Mouse (Mus musculus) forebrain, embryonic 13.5 days (tissue): ENCODE measurements around the gene Gm45015. TPM values are rescaled to one million over a fixed set of nuclear protein-coding genes. Genes with fewer than 3 reads are reported as not detected.
"Not testable (repeated sequence)": the region's sequence is repeated elsewhere in the genome, so short reads cannot be mapped to it uniquely, and the experiment has no call there.

Experiments used
- ATAC-seq: fragments of 200-750 bp; cut with Nextera tagmentation; 2 replicates; pipeline ENCODE4 v1.8.0; 2017
- H3K27ac ChIP-seq: fragments of 300-500 bp; sonication (generic); 2 replicates; pipeline ENCODE4 v1.5.1; 2015; ENCODE audit warnings: inconsistent platforms, mild to moderate bottlenecking, moderate library complexity
- H3K27me3 ChIP-seq: fragments of 300-500 bp; sonication (generic); 2 replicates; pipeline ENCODE4 v1.6.1; 2015; ENCODE audit warnings: mild to moderate bottlenecking, inconsistent platforms
- H3K36me3 ChIP-seq: fragments of 300-500 bp; sonication (generic); 2 replicates; pipeline ENCODE4 v1.6.1; 2015; ENCODE audit warnings: mild to moderate bottlenecking, inconsistent platforms; ENCODE audit not compliant: poor library complexity, severe bottlenecking
- H3K4me1 ChIP-seq: fragments of 300-500 bp; sonication (generic); 2 replicates; pipeline ENCODE4 v1.6.1; 2015; ENCODE audit warnings: inconsistent platforms
- H3K4me2 ChIP-seq: fragments of 300-500 bp; sonication (generic); 2 replicates; pipeline ENCODE4 v1.6.1; 2015; ENCODE audit warnings: inconsistent platforms, mild to moderate bottlenecking, moderate library complexity
- H3K4me3 ChIP-seq: fragments of 300-500 bp; sonication (generic); 2 replicates; pipeline ENCODE4 v1.5.1; 2015; ENCODE audit warnings: mild to moderate bottlenecking, inconsistent platforms
- H3K9ac ChIP-seq: fragments of 300-500 bp; sonication (generic); 2 replicates; pipeline ENCODE4 v1.6.1; 2015; ENCODE audit warnings: mild to moderate bottlenecking, inconsistent platforms
- H3K9me3 ChIP-seq: fragments of 300-500 bp; sonication (generic); replicated peaks from 2 replicates; pipeline ENCODE4 v1.6.1; 2016; ENCODE audit warnings: inconsistent platforms
- WGBS: fragments of 180-500 bp; shearing (Covaris S2); methylation state at CpG from one replicate; pipeline ENCODE4 v1.1.7; 2015; 5-methylcytosine and 5-hydroxymethylcytosine counted together
- polyA plus RNA-seq: library from polyadenylated mRNA; unstranded; fragments of >200 nt; fragmentation: Nextera tagmentation; extraction: Ambion mirVana; gene quantifications from 2 replicates; pipeline ENCODE4 v1.2.1, GENCODE M21; 2015

Gm45015 gene
- polyA plus RNA-seq, 1 experiment from 2014 or later, result not detected

DNA sequence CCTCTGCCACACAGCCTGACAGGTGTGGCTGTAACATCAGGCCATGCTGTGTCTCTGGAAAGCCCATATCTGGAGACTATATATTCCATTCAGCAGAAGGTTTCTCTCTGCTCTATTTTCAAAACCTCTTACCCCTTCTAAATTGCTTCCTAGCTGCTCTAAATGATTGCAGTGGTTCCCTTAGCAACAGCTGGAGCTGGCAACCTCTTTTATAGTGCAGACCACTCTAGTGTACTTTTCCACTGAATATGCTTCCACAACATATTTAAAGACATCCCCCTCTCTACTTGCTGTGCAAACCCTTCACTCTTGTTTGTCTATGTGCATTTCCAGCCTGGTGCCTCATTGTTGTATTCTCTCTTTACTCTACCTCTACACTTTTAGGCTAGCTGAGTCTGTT lies 3.1 kb downstream of the Gm45015 start:
- ATAC-seq, result no peak
- no peaks in the 10 kb centered on the region for H3K4me1 ChIP-seq
- H3K9me3 ChIP-seq, result no peaks in the 10 kb centered on the region

DNA sequence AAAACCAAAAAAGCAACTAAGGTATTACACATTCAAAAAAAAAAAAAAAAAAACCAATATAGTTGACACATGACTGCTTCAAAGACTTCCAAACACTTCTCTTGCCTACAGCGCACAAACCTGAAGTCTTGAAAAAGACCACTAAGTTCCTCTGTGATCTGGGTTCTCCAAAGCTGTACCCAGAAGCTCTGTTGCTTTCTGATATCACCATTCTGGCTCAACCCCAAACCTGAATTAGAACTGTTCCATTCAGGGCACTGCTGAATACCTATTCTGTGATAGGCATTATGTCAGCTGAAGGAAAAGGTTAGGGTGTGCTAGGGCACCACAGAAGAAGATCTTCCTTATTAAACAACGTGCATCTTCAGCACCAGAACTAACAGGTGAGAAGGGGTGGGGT lies 9.4 kb downstream of the Gm45015 start:
- no peak overlapping the region for H3K27ac ChIP-seq
- H3K9me3 ChIP-seq, result no peaks in the 10 kb centered on the region
- H3K9ac ChIP-seq, result no peak overlapping the region
- no peaks in the 10 kb centered on the region for H3K4me1 ChIP-seq
- no peak for ATAC-seq
- no peaks in the 10 kb centered on the region for H3K36me3 ChIP-seq
- WGBS, result 80% methylated on average over 2 of the region's 2 CpGs
- no peaks in the 10 kb centered on the region for H3K27me3 ChIP-seq
- no peak overlapping the region for H3K4me3 ChIP-seq
- H3K4me2 ChIP-seq, result no peak overlapping the region

More for the DNA sequence above, 3.1 kb downstream of the Gm45015 start:
- Histone ChIP-seq H3K9ac (no peak overlapping the region), H3K27me3 (no peaks in the 10 kb centered on the region), H3K36me3 (no peaks in the 10 kb centered on the region), H3K4me2 (no peak overlapping the region), H3K27ac (no peak overlapping the region), H3K4me3 (no peak overlapping the region)

GRCm38 (mm10) chrX:73321029-73321428 lies 15.6 kb downstream of the Gm45015 start:
- ATAC-seq, result no peak
- H3K4me2 ChIP-seq, result no peak overlapping the region
- H3K9me3 ChIP-seq, result no peaks in the 10 kb centered on the region
- WGBS, result 81% methylated on average over 3 of the region's 3 CpGs
- H3K4me1 ChIP-seq, result no peaks in the 10 kb centered on the region
- no peaks in the 10 kb centered on the region for H3K36me3 ChIP-seq
- no peak overlapping the region for H3K9ac ChIP-seq
- no peaks in the 10 kb centered on the region for H3K27me3 ChIP-seq
- H3K27ac ChIP-seq, result no peak overlapping the region
- no peak overlapping the region for H3K4me3 ChIP-seq

GRCm38 (mm10) chrX:73312522-73312921 lies 24.1 kb downstream of the Gm45015 start:
- H3K27ac ChIP-seq, result no peak overlapping the region
- no peaks in the 10 kb centered on the region for H3K4me1 ChIP-seq
- no peaks in the 10 kb centered on the region for H3K9me3 ChIP-seq
- WGBS, result 47% methylated on average over 3 of the region's 3 CpGs
- no peak overlapping the region for H3K4me3 ChIP-seq
- no peak for ATAC-seq
- H3K27me3 ChIP-seq, result no peaks in the 10 kb centered on the region
- no peaks in the 10 kb centered on the region for H3K36me3 ChIP-seq
- no peak overlapping the region for H3K9ac ChIP-seq
- H3K4me2 ChIP-seq, result no peak overlapping the region

GRCm38 (mm10) chrX:73295745-73296144 lies 40.9 kb downstream of the Gm45015 start:
- WGBS, result 76% methylated on average over 9 of the region's 10 CpGs
- not testable (repeated sequence) for H3K4me2 ChIP-seq, H3K27ac ChIP-seq, H3K4me3 ChIP-seq, H3K27me3 ChIP-seq, H3K9ac ChIP-seq, H3K4me1 ChIP-seq, H3K9me3 ChIP-seq, H3K36me3 ChIP-seq, ATAC-seq

DNA sequence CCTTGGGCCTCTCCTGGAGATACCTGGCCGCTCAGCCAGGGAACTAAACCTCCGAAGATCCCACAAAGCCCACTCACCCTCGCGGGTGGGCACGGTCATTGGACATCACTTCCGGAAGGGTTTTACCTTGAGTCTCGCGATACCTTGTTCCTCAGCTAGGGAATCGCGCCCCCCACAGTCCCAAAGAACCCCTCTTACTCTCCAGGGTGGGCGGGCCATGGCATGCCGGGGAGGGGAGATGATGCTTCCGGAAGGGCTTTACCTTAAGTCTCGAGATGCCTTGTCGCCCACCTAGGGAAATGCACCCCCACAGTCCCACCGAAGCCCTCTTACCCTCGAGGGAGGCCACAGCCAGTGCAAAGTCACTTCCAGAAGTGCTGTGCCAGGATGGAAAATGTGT lies 43.8 kb downstream of the Gm45015 start, which contains the start of the genes Xlr5a and Xlr5c:
Gene Xlr5a (minus strand): TSS at position 101 of the 400 bp plus-strand sequence.
Gene Xlr5c (minus strand): TSS at position 101 of the 400 bp plus-strand sequence.
- H3K9me3 ChIP-seq, H3K4me2 ChIP-seq, H3K36me3 ChIP-seq, H3K27ac ChIP-seq, H3K4me3 ChIP-seq, H3K9ac ChIP-seq, H3K4me1 ChIP-seq, ATAC-seq, H3K27me3 ChIP-seq: not testable (repeated sequence)
- 97% methylated on average over 16 of the region's 17 CpGs for WGBS

Other genes starting within 250 kb of the Gm45015 start
- gene Xlr3a, start 239.7 kb downstream of the Gm45015 start, polyA plus RNA-seq, result 2.9 and 3.4 TPM in 2 replicates
- gene Gm14685, start 219.8 kb downstream of the Gm45015 start, polyA plus RNA-seq, result 0.32 and 1.0 TPM in 2 replicates
- not detected in 2 replicates for gene Xlr5b, start 188.0 kb downstream of the Gm45015 start, polyA plus RNA-seq
- 0.21 and 0.53 TPM in 2 replicates for gene DXBay18, start 187.4 kb downstream of the Gm45015 start, polyA plus RNA-seq
- not detected in 2 replicates for gene Spin2d, start 159.9 kb downstream of the Gm45015 start, polyA plus RNA-seq
- 12.1 and 12.3 TPM in 2 replicates for gene Xlr3b, start 144.6 kb downstream of the Gm45015 start, polyA plus RNA-seq
- gene Xlr4b, start 122.5 kb downstream of the Gm45015 start, polyA plus RNA-seq, result 0.25 and 0.43 TPM in 2 replicates
- gene F8a, start 108.5 kb downstream of the Gm45015 start, polyA plus RNA-seq, result 21.6 and 22.2 TPM in 2 replicates
- not detected in 2 replicates for gene Xlr4c, start 93.7 kb downstream of the Gm45015 start, polyA plus RNA-seq
- gene Xlr3c, start 71.5 kb downstream of the Gm45015 start, polyA plus RNA-seq, result not detected in 2 replicates
- not detected in 2 replicates for gene Xlr5a, start 43.9 kb downstream of the Gm45015 start, polyA plus RNA-seq
- gene Xlr5c, start 43.9 kb downstream of the Gm45015 start, polyA plus RNA-seq, result not detected in 2 replicates
- gene Zfp275, start 5.8 kb upstream of the Gm45015 start, polyA plus RNA-seq, result 10.6 and 12.7 TPM in 2 replicates
- gene Gm18336, start 61.9 kb upstream of the Gm45015 start, polyA plus RNA-seq, result not detected in 2 replicates
- 0.19 and 0.39 TPM in 2 replicates for gene Zfp92, start 74.3 kb upstream of the Gm45015 start, polyA plus RNA-seq
- gene Trex2, start 98.5 kb upstream of the Gm45015 start, polyA plus RNA-seq, result not detected in 2 replicates
- 78.9 and 81.2 TPM in 2 replicates for gene Haus7, start 122.2 kb upstream of the Gm45015 start, polyA plus RNA-seq
- 10.2 and 11.7 TPM in 2 replicates for gene Bgn, start 146.8 kb upstream of the Gm45015 start, polyA plus RNA-seq
- gene Atp2b3, start 166.2 kb upstream of the Gm45015 start, polyA plus RNA-seq, result 1.5 and 2.4 TPM in 2 replicates